Mouse (Mus musculus): Measurements from ENCODE around the gene Rrnad1. TPM values are rescaled to one million over a fixed set of nuclear protein-coding genes. Genes with fewer than 3 reads are reported as not detected.

The Rrnad1 gene
- polyA plus RNA-seq (2016; fragmentation: Nextera tagmentation; extraction: Ambion mirVana) = 19.1 and 22.8 TPM in 2 replicates

DNA sequence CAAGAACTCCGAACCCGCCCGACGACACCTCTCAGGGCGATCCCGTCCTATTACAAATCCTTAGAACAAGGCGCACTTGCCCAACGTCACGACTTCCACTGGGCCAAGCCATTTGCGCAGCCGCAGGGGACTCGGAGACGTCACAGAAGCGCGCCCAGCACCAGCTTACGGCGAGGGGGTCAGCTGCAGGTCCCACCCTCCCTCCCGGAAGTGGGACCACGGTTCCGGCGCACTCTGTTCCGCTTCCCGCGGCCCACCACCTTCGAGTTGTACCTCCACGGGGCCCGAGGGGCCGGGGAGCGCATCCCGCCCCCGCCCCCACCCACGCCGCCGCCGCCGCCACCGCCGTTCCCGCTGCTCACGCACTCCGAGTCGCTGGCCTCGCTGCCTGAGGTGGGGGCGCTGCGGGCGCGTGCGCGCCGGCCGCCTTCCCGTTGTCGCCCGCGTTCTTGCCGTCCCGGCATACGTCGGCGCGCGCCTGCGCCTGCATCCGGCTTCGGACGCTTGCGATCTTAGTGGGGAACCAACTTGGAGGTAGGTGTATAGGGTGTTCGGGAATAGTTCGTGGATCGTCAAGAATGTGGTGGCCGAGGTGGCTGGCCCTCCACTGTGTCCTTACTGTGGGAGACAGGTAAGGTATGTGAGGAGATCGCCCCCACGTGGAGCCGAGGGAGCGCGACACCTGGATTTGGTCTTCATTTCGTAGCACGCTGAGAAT, at the start of gene Rrnad1, which contains the start of gene Isg20l2:
TSS of gene Rrnad1 (minus strand) at position 640 of the 718 bp plus-strand sequence.
TSS of gene Isg20l2 (plus strand) at position 237 of the 718 bp plus-strand sequence.
- Histone ChIP-seq H3K36me3 (replicated peaks) (peaks cover 68% of the 10 kb centered on the region), H3K27me3 (ENCODE audit: poor library complexity, severe bottlenecking) (no peaks in the 10 kb centered on the region), H3K4me3 (peak within 1 kb of the TSS; percentile 77), H3K9me3 (no peaks in the 10 kb centered on the region), H3K4me1 (peaks cover 40% of the 10 kb centered on the region), H3K27ac (peak within 1 kb of the TSS; percentile 94)
- peak; percentile 98 for DNase-seq (ENCODE audit: extremely low spot score, low spot score)
- WGBS = under 1% methylated on average over 78 of the region's 78 CpGs

DNA sequence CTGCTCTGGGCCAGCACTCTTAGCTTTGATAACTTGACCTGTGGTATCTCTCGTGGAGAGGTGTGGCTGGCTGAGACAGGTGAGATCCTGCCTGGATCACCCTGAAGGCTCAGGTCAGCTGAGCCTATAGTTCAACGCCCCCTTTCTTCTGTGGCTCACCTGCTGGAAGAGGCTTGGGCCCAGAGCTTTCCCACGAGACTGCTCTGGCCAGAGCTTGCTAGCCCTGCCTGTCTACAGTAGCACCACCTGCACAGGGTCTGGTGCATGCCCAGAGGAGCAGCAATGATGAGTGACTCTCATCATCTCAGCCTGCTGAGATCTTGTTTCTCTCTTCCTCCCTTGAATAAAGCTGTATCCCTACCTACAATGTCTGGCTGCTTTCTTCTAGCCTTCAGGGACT, 49.6 kb upstream of the Rrnad1 start:
- 0 out of 2 replicates have a peak, but pooled peaks cover 5% of the 10 kb centered on the region for H3K27me3 ChIP-seq (ENCODE audit: poor library complexity, severe bottlenecking)
- H3K27ac ChIP-seq = peak overlapping the region; percentile 89
- peaks cover 81% of the 10 kb centered on the region for H3K4me1 ChIP-seq
- no peak for DNase-seq (ENCODE audit: extremely low spot score, low spot score)
- H3K4me3 ChIP-seq = no peak overlapping the region
- 66% methylated on average over 3 of the region's 3 CpGs for WGBS
- peaks cover 58% of the 10 kb centered on the region for H3K36me3 ChIP-seq (replicated peaks)
- no peaks in the 10 kb centered on the region for H3K9me3 ChIP-seq

DNA sequence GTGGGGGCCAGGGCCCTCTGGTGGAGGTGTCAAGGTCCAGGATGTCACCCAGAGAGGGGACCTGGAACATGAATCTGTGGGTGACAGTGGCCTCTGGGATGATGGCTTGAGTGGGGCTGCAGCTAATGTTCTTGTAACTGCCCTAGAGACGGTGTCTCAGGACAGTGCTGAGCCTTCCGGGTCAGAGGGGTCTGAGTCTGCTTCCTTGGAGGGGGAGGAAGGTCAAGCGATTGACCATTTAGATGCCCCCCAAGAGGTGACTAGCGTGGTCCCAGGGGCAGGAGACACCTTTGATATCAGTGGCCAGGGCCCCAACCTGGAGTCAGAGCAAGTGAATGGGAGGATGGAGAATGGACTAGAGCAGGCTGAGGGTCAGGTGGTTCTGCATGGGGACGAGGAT, 49.0 kb upstream of the Rrnad1 start:
- H3K27me3 ChIP-seq (ENCODE audit: poor library complexity, severe bottlenecking) = 0 out of 2 replicates have a peak, but pooled peaks cover 5% of the 10 kb centered on the region
- no peaks in the 10 kb centered on the region for H3K9me3 ChIP-seq
- peaks cover 81% of the 10 kb centered on the region for H3K4me1 ChIP-seq
- peak overlapping the region; percentile 89; the same call in 1 of the 2 replicates for H3K27ac ChIP-seq
- no peak for DNase-seq (ENCODE audit: extremely low spot score, low spot score)
- peaks cover 63% of the 10 kb centered on the region for H3K36me3 ChIP-seq (replicated peaks)
- no peak overlapping the region for H3K4me3 ChIP-seq
- 85% methylated on average over 5 of the region's 5 CpGs for WGBS

DNA sequence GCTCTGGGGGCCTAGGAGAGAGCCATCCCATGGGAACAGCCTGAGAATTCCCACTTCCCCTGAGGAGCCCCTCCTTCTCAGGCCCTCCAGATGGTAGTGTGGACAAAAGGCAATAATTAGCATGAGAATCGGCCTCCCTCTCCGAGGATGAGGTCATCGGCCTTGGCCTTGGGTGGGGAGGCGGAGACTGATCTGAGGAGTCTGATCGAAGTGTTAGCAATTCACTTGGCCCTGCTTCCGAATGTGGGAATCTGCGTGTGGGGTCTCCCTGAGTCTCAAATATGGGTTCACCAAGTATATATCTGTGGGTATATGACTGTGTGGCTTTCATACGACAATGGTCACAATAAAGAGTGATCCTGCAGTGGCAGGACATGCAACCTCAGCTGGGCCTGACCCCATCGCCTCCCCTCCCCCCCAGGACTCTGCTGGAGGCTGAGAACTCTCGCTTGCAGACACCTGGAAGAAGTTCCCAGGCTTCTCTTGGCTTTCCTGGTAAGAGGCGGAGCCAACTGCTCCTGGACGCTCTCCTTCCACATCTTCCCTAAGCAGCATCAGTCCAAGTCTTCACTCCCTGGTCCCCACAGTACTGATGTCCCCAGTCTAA, 44.0 kb upstream of the Rrnad1 start:
- peaks cover 64% of the 10 kb centered on the region for H3K36me3 ChIP-seq (replicated peaks)
- peaks cover 81% of the 10 kb centered on the region for H3K4me1 ChIP-seq
- peak; percentile 90 for DNase-seq (ENCODE audit: extremely low spot score, low spot score)
- peaks cover 15% of the 10 kb centered on the region; the same call in 1 of the 2 replicates for H3K27me3 ChIP-seq (ENCODE audit: poor library complexity, severe bottlenecking)
- H3K4me3 ChIP-seq = peak overlapping the region; percentile 93
- WGBS = 9% methylated on average over 12 of the region's 12 CpGs
- no peaks in the 10 kb centered on the region for H3K9me3 ChIP-seq
- H3K27ac ChIP-seq = peak overlapping the region; percentile 97

DNA sequence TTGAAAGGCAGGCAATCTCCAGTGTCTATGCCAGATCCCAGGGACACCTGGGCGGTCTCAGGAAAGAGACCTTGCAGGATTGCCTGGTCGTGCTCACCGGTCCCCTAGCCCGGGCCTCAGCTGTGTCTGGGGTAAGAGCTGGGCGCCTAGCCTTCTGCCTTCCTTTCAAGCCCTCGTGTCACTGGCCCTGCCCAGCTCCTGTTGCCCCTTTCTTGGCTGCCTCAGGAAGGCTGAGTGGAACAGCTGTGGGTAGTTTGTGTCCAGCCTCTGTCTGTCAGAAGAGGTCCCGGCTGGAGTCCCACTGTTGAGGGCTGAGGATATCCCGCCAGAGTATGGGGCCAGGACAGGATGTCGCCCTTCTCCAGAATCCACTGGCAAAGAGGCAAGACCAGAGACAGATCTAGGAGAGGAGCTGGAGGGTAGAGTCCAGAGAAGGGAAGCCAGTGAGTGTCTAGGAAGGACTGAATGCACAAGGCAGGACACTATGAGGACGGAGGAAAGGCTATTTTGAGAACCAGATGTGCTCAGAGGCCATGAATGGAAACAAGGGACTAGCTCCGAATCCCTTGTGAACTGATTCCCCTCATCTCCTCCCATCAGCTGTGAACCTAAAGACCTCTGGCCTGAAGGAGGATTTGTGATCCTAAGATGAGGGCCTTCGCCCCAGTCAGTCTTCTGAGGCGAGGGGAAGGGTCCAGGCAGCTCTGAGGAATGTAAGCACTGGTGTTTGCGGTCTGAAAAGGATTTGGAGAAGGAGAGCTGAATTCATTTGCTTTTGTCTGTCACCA, 43.3 kb upstream of the Rrnad1 start:
- Histone ChIP-seq H3K9me3 (no peaks in the 10 kb centered on the region), H3K36me3 (replicated peaks) (peaks cover 57% of the 10 kb centered on the region), H3K27me3 (ENCODE audit: poor library complexity, severe bottlenecking) (peaks cover 15% of the 10 kb centered on the region; the same call in 1 of the 2 replicates), H3K4me3 (peak overlapping the region; percentile 93), H3K27ac (peak overlapping the region; percentile 97), H3K4me1 (peaks cover 77% of the 10 kb centered on the region)
- 15% methylated on average over 14 of the region's 14 CpGs for WGBS
- DNase-seq (ENCODE audit: extremely low spot score, low spot score) = no peak

DNA sequence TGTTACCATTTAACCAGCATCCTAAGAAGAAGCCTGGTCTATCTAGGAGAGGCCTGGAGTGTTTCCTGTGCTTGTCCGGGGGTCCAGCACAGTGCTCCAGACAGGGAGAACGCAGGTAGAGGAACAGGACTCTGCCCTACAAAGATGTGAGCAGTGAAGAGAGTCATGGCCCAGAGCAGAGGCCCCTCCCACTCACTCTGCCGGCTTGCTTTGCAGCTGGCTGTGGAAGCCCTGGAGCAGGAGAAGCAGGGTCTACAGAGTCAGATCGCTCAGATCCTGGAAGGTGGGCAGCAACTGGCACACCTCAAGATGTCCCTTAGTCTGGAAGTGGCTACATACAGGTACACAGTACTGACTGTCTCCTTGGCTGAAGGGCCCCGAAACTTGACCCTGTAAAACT, 42.3 kb upstream of the Rrnad1 start:
- no peaks in the 10 kb centered on the region for H3K9me3 ChIP-seq
- H3K4me3 ChIP-seq = peak overlapping the region; percentile 93
- peaks cover 15% of the 10 kb centered on the region; the same call in 1 of the 2 replicates for H3K27me3 ChIP-seq (ENCODE audit: poor library complexity, severe bottlenecking)
- 27% methylated on average over 5 of the region's 5 CpGs for WGBS
- peaks cover 67% of the 10 kb centered on the region for H3K4me1 ChIP-seq
- peak overlapping the region; percentile 97 for H3K27ac ChIP-seq
- peaks cover 46% of the 10 kb centered on the region for H3K36me3 ChIP-seq (replicated peaks)
- DNase-seq (ENCODE audit: extremely low spot score, low spot score) = peak; percentile 50

DNA sequence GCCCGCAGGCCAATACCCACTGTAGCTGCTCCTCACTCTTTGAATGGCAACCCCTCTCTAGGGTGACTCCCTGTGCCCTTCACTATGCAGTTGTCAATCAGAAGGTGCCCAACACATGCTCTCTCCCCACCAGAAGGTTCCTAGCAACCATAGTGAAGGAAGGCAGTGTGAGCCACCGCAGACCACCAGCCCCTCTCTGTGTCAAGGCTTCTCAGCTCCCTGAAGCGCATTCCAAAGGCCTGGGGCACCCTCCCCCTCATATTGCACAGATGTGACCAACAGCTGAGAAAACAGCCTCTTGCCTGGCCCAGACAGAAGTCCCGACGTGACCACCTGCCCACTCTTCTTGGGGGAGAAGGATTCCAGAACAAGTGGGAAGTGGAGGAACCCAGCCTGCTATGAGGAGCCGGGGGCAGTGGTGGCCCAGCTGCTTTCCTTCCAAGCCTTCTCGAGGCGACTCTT, 41.7 kb upstream of the Rrnad1 start:
- Histone ChIP-seq H3K9me3 (no peaks in the 10 kb centered on the region), H3K4me3 (peak overlapping the region; percentile 93), H3K4me1 (peaks cover 67% of the 10 kb centered on the region), H3K27ac (peak overlapping the region; percentile 97), H3K36me3 (replicated peaks) (peaks cover 41% of the 10 kb centered on the region), H3K27me3 (ENCODE audit: poor library complexity, severe bottlenecking) (peaks cover 15% of the 10 kb centered on the region; the same call in 1 of the 2 replicates)
- DNase-seq (ENCODE audit: extremely low spot score, low spot score) = peak; percentile 56
- WGBS = 10% methylated on average over 8 of the region's 8 CpGs

DNA sequence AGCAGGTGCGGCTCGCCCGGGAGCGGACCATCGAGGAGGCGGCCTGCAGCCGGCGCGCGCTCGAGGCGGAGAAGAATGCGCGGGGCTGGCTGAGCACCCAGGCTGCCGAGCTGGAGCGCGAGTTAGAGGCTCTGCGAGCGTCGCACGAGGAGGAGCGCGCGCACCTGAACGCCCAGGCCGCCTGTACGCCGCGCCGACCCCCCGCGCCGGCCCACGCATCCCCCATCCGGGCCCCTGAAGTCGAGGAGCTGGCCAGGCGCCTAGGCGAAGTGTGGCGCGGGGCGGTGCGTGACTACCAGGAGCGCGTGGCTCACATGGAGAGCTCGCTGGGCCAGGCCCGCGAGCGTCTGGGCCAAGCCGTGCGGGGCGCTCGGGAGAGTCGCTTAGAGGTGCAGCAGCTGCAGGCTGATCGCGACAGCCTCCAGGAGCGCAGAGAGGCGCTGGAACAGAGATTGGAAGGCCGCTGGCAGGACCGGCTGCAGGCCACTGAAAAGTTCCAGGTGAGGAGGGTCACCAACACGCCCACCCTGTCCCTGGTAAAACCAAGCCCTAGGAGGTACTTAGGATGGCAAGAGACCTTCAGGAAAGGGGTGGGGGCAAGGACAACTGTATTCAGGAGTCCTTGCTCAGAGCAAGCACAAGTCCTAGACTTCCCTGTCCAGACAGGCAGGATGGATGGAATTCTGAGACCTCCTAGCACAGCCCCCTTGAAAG, 41.1 kb upstream of the Rrnad1 start:
- DNase-seq (ENCODE audit: extremely low spot score, low spot score) = no peak
- Histone ChIP-seq H3K27me3 (ENCODE audit: poor library complexity, severe bottlenecking) (peaks cover 15% of the 10 kb centered on the region; the same call in 1 of the 2 replicates), H3K9me3 (no peaks in the 10 kb centered on the region), H3K27ac (peak overlapping the region; percentile 97), H3K36me3 (replicated peaks) (peaks cover 35% of the 10 kb centered on the region), H3K4me1 (peaks cover 67% of the 10 kb centered on the region), H3K4me3 (peak overlapping the region; percentile 93)
- under 1% methylated on average over 60 of the region's 60 CpGs for WGBS

DNA sequence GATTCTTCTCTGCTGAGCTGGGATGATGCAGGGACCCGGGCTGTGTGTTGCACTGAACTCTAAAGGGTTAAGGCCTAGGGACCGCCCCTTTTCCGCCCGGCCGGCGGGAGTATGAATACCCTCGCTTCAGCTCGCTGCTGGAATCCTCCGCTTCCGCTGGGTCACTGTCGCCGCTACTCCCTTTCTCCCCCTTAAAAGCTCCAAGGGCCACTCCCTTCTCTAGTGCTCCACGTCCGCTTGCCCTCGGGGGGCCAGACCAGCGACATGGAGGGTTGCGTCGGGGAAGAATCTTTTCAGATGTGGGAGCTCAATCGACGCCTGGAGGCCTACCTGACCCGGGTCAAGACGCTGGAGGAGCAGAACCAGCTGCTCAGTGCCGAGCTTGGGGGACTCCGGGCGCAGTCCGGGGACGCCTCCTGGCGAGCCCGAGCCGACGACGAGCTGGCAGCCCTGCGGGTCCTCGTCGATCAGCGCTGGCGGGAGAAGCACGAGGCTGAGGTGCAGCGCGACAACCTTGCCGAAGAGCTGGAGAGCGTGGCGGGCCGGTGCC, 40.5 kb upstream of the Rrnad1 start, which contains the start of gene Nes:
TSS of gene Nes (plus strand) at position 140 of the 550 bp plus-strand sequence.
- H3K27me3 ChIP-seq (ENCODE audit: poor library complexity, severe bottlenecking) = peaks cover 15% of the 10 kb centered on the region; the same call in 1 of the 2 replicates
- peaks cover 29% of the 10 kb centered on the region for H3K36me3 ChIP-seq (replicated peaks)
- H3K4me1 ChIP-seq = peaks cover 67% of the 10 kb centered on the region
- DNase-seq (ENCODE audit: extremely low spot score, low spot score) = peak; percentile 94
- under 1% methylated on average over 44 of the region's 44 CpGs for WGBS
- H3K27ac ChIP-seq = peak within 1 kb of the TSS; percentile 97
- H3K9me3 ChIP-seq = no peaks in the 10 kb centered on the region
- H3K4me3 ChIP-seq = peak within 1 kb of the TSS; percentile 93

DNA sequence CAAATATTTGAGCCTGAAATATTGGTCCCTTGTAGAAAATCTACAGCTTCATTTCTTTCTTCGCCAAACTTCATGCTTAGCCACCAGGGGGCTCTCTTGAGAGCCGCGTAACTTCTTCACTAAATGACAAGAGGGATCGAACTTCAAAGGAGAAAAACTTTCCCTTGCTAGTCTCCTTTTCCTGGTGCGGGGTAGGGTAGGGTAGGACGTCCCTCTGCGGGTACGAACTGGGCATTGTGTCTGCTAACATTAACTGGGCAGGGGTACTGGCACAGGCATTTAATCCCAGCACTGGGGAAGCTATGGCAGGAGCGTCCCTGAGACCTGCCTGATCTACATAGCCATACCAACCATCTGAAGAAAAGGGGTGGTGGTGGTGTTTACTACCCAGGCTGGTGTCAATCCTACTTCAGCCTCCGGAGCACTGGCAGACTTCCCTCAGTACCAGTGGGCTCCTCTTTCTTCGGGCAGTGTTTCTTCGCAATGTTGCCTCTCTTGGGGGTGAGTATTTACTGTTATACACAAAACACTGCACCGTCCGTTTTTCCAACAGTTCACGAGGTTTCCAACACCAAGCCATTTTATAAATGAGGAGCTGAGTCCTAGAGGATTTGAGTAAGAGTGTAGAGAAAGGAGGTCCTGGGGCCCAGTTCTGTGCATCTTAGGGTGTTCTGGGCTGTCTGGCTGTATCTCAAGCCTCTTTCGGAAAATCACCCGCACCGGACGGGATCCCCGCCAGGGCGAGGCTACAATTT, 39.8 kb upstream of the Rrnad1 start:
- Histone ChIP-seq H3K9me3 (no peaks in the 10 kb centered on the region), H3K36me3 (replicated peaks) (peaks cover 22% of the 10 kb centered on the region), H3K4me1 (peaks cover 61% of the 10 kb centered on the region), H3K27ac (peak overlapping the region; percentile 97), H3K27me3 (ENCODE audit: poor library complexity, severe bottlenecking) (peaks cover 15% of the 10 kb centered on the region; the same call in 1 of the 2 replicates), H3K4me3 (peak overlapping the region; percentile 93)
- peak; percentile 78 for DNase-seq (ENCODE audit: extremely low spot score, low spot score)
- WGBS = under 1% methylated on average over 21 of the region's 21 CpGs

DNA sequence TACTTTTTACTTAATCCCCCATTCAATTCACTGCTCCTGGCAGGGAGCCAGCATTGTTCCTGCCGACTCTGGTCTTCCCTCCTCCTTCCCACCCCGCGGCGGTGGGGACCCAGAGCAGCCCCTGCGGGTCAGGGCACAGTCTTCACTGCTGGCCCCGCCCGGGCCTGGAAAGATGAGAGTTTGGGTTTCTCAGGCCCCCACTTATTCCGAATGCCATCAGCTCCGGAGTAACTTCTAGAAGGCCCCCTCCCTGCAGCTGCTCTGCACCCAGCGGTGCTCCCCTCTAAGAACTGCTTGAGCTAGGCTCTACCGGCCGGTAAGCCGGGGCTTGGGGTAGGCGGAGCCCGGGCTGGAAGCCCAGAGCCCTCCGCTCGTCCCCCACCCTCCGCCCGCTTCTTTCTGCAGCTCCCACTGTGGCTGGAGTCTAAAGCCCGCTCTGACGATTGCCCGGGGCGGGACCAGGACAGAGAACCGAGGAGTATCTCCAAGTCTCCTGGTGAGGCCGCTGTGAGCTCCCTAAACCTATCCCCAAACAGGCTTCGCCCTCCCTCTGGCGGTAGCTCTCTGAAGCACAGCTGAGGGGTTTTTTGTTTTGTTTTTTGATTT, 30.2 kb upstream of the Rrnad1 start:
- Histone ChIP-seq H3K4me3 (peak overlapping the region; percentile 56), H3K27me3 (ENCODE audit: poor library complexity, severe bottlenecking) (0 out of 2 replicates have a peak, but pooled peaks cover 4% of the 10 kb centered on the region), H3K36me3 (replicated peaks) (no peaks in the 10 kb centered on the region), H3K9me3 (no peaks in the 10 kb centered on the region), H3K4me1 (peaks cover 55% of the 10 kb centered on the region), H3K27ac (peak overlapping the region; percentile 96)
- WGBS = under 1% methylated on average over 27 of the region's 27 CpGs
- DNase-seq (ENCODE audit: extremely low spot score, low spot score) = peak; percentile 96

Measured in forebrain, embryonic 10.5 days (tissue).